Mouse (Mus musculus) heart, adult 11 months (tissue): ENCODE results near the gene Hoxa1.

Experiments
- DNase-seq: peaks from one replicate; pipeline ENCODE4 v3.0.0; 2022

Hoxa1 gene

GRCm38 (mm10) chr6:52170166-52170897 is 12.2 kb upstream of the Hoxa1 start:
- peak; percentile 89 for DNase-seq

GRCm38 (mm10) chr6:52169499-52170165 is 11.5 kb upstream of the Hoxa1 start:
- no peak for DNase-seq

- peak; percentile 73 for DNase-seq
Measured at GRCm38 (mm10) chr6:52168191-52169055, 10.3 kb upstream of the Hoxa1 start.

GRCm38 (mm10) chr6:52167736-52168161 is 9.6 kb upstream of the Hoxa1 start:
- DNase-seq: peak; percentile 77

- DNase-seq: no peak
Measured at GRCm38 (mm10) chr6:52167176-52167575, 9.1 kb upstream of the Hoxa1 start.

- DNase-seq: peak; percentile 42
Measured at GRCm38 (mm10) chr6:52166431-52167077, 8.4 kb upstream of the Hoxa1 start.

GRCm38 (mm10) chr6:52165441-52166370 is 7.6 kb upstream of the Hoxa1 start:
- peak; percentile 86 for DNase-seq

GRCm38 (mm10) chr6:52164626-52165440 is 6.7 kb upstream of the Hoxa1 start, which contains the start of gene Hoxa2:
TSS of gene Hoxa2 (minus strand) at chr6:52164831.
- DNase-seq: peak; percentile 89

- peak; percentile 87 for DNase-seq
Measured at GRCm38 (mm10) chr6:52164051-52164625, 6.0 kb upstream of the Hoxa1 start.

- peak; percentile 87 for DNase-seq
Measured at GRCm38 (mm10) chr6:52163366-52164031, 5.4 kb upstream of the Hoxa1 start.

- DNase-seq: peak; percentile 82
Measured at GRCm38 (mm10) chr6:52162611-52163365, 4.7 kb upstream of the Hoxa1 start.

GRCm38 (mm10) chr6:52162093-52162380 is 3.9 kb upstream of the Hoxa1 start:
- DNase-seq: no peak

GRCm38 (mm10) chr6:52161336-52162092 is 3.4 kb upstream of the Hoxa1 start:
- peak; percentile 71 for DNase-seq

GRCm38 (mm10) chr6:52160511-52161335 is 2.6 kb upstream of the Hoxa1 start:
- peak; percentile 90 for DNase-seq

- DNase-seq: peak; percentile 93
Measured at GRCm38 (mm10) chr6:52159979-52160378, 1.9 kb upstream of the Hoxa1 start.

- DNase-seq: peak; percentile 91
Measured at GRCm38 (mm10) chr6:52159164-52159761, 1.1 kb upstream of the Hoxa1 start.
